Mouse (Mus musculus): ENCODE measurements at regions not wholly inside any gene's neighbourhood (a gene's known extent, or its start where the extent isn't known, plus 50 kb on each side); places are given as distances from the start of the nearest gene placed in this dataset.
"Not testable (repeated sequence)": the region's sequence is repeated elsewhere in the genome, so short reads cannot be mapped to it uniquely, and the experiment has no call there.

DNA sequence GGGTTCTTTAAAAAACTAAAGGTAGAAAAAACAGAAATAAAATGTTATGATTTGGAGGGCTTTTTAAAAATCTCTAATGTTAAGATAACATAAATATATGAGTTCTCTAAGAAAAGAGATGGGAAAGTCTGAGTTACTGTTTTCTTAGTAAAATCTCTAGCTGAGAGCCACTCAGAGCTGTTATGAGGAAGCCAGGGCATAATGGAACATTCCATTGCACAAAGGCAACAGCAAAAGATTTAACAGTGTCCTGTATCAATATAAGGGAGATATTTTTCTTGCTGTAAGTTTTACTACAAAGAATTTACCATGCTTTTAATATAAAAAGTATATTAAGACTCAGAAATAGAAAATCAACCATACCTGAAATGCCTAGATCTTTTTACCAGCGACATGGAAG lies 82.9 kb upstream of the Rfc3 start:
- Histone ChIP-seq H3K27me3 (replicated peaks) (no peaks in the 10 kb centered on the region), H3K4me1 (ENCODE audit: control insufficient read depth in 1 of 2, insufficient read depth in 2 of 2) (peaks cover 0 to 3% of the 10 kb centered on the region in 2 experiments; a peak in 1 of 4 replicates), H3K27ac (ENCODE audit: insufficient read depth, low read depth) (no peak overlapping the region), H3K9ac (ENCODE audit: insufficient read depth, low read depth) (no peak overlapping the region), H3K4me3 (replicated peaks in 1 of 3; ENCODE audit: low read depth in 2 of 3, low read length in 2 of 3, poor library complexity in 1 of 3) (no peak overlapping the region), H3K4me2 (ENCODE audit: insufficient read depth, low read depth, poor library complexity, severe bottlenecking) (no peak overlapping the region), H3K36me3 (replicated peaks in 1 of 2; ENCODE audit: control insufficient read depth in 1 of 2, insufficient read depth in 1 of 2, low read length in 1 of 2) (no peaks in the 10 kb centered on the region), H3K79me2 (replicated peaks; ENCODE audit: control insufficient read depth, extremely low read depth, insufficient read depth, poor library complexity, severe bottlenecking) (no peaks in the 10 kb centered on the region), H3K9me3 (replicated peaks; ENCODE audit: low read length) (no peaks in the 10 kb centered on the region)
- dilution Hi-C loops (cut with MboI; ENCODE audit: extremely low pct_ligation_motif_present, extremely low pct_unique_long_range_greater_than_20kb, low sequenced_read_pairs) (no loop called here), in situ Hi-C loops (cut with MboI; ENCODE audit: low pct_ligation_motif_present, low pct_unique_long_range_greater_than_20kb, low sequenced_read_pairs) (no loop called here)
- no peak for DNase-seq (ENCODE audit: extremely low read depth)
- TF ChIP-seq MAZ (IDR thresholded peaks at IDR 0.05; ENCODE audit: low read depth, low read length), result no peak

DNA sequence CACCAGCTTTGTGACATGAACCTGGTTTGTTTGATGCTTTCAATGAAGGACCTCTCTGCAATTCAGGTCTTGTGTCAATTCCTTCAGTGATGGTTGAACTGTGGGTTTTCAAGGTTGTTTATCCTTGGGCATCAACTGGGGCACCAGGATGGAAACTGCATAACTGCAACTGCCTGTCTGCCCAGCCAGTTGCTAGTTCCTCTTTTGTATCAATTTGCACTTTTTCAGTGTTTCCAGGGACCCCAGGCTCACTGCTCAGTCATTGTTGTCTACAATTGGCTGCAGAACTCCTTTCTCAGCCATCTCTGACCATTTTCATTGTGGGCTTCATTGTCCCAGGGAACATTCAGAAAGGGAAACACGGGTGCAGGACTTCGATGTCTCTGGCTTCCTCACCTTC lies 74.6 kb upstream of the Rfc3 start:
- dilution Hi-C loops (cut with MboI; ENCODE audit: extremely low pct_ligation_motif_present, extremely low pct_unique_long_range_greater_than_20kb, low sequenced_read_pairs) (no loop called here), in situ Hi-C loops (cut with MboI; ENCODE audit: low pct_ligation_motif_present, low pct_unique_long_range_greater_than_20kb, low sequenced_read_pairs) (no loop called here)
- peak; percentile 41 for DNase-seq (ENCODE audit: extremely low read depth)
- Histone ChIP-seq H3K36me3 (replicated peaks in 1 of 2; ENCODE audit: control insufficient read depth in 1 of 2, insufficient read depth in 1 of 2, low read length in 1 of 2) (no peaks in the 10 kb centered on the region), H3K27ac (ENCODE audit: insufficient read depth, low read depth) (no peak overlapping the region), H3K9ac (ENCODE audit: insufficient read depth, low read depth) (no peak overlapping the region), H3K79me2 (replicated peaks; ENCODE audit: control insufficient read depth, extremely low read depth, insufficient read depth, poor library complexity, severe bottlenecking) (no peaks in the 10 kb centered on the region), H3K9me3 (replicated peaks; ENCODE audit: low read length) (no peaks in the 10 kb centered on the region), H3K4me3 (replicated peaks in 1 of 3; ENCODE audit: low read depth in 2 of 3, low read length in 2 of 3, poor library complexity in 1 of 3) (no peak overlapping the region), H3K27me3 (replicated peaks) (no peaks in the 10 kb centered on the region), H3K4me2 (ENCODE audit: insufficient read depth, low read depth, poor library complexity, severe bottlenecking) (no peak overlapping the region), H3K4me1 (ENCODE audit: control insufficient read depth in 1 of 2, insufficient read depth in 2 of 2) (peaks cover 0 to 10% of the 10 kb centered on the region in 2 experiments; a peak in 3 of 4 replicates)
- TF ChIP-seq PAX5 (IDR thresholded peaks at IDR 0.05; ENCODE audit: low read length), result no peak
- TF ChIP-seq TBP (conservative IDR thresholded peaks at IDR 0.05; ENCODE audit: low read depth, low read length), result no peak
- no peak for TF ChIP-seq CHD2 (IDR thresholded peaks at IDR 0.05; ENCODE audit: low read length)
- no peak for TF ChIP-seq MYC (IDR thresholded peaks at IDR 0.05; ENCODE audit: low read depth, low read length)
- no peak for TF ChIP-seq JUN (IDR thresholded peaks at IDR 0.05; ENCODE audit: insufficient read depth, low read depth, low read length)
- TF ChIP-seq KAT2A (IDR thresholded peaks at IDR 0.05; ENCODE audit: insufficient replicate concordance, low read length), result no peak
- TF ChIP-seq NRF1 (IDR thresholded peaks at IDR 0.05; ENCODE audit: low read depth, low read length), result no peak
- peak; percentile 61 for TF ChIP-seq EP300 (IDR thresholded peaks at IDR 0.05; ENCODE audit: low read length)
- no peak for TF ChIP-seq MAZ (IDR thresholded peaks at IDR 0.05; ENCODE audit: low read depth, low read length)
- no peak for TF ChIP-seq GABPA (IDR thresholded peaks at IDR 0.05; ENCODE audit: insufficient replicate concordance, low read depth, low read length)
- no peak for TF ChIP-seq MAX (IDR thresholded peaks at IDR 0.05; ENCODE audit: low read length)
- TF ChIP-seq IRF4 (IDR thresholded peaks at IDR 0.05; ENCODE audit: low read depth, low read length), result peak; percentile 43; the same call in 1 of the 2 replicates

DNA sequence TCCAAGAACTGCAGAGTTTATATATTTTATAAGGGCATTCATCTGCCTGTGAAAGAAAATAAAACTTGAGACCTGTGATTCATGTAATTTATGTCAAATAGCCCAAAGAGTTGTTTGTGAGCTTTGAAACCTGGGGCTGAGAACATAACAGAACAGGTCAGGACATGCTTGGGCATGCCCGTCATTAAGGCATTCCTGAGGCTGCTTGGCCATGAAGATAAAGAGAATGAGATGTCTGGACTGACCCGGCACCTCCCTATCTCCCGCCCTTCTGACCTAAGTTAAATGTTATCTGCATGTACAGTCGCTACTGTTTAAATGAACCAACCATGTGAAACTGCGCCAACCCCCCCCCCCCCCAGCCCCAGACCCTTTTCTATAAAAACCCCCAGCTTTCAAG lies 73.4 kb upstream of the Rfc3 start:
- dilution Hi-C loops (cut with MboI; ENCODE audit: extremely low pct_ligation_motif_present, extremely low pct_unique_long_range_greater_than_20kb, low sequenced_read_pairs); in situ Hi-C loops (cut with MboI; ENCODE audit: low pct_ligation_motif_present, low pct_unique_long_range_greater_than_20kb, low sequenced_read_pairs): not testable (repeated sequence)

More for the DNA sequence above, 73.4 kb upstream of the Rfc3 start:
- H3K9ac ChIP-seq (ENCODE audit: insufficient read depth, low read depth); H3K27me3 ChIP-seq (replicated peaks); H3K4me3 ChIP-seq (replicated peaks in 1 of 3; ENCODE audit: low read depth in 2 of 3, low read length in 2 of 3, poor library complexity in 1 of 3); H3K4me2 ChIP-seq (ENCODE audit: insufficient read depth, low read depth, poor library complexity, severe bottlenecking); DNase-seq (ENCODE audit: extremely low read depth); H3K27ac ChIP-seq (ENCODE audit: insufficient read depth, low read depth); H3K36me3 ChIP-seq (replicated peaks in 1 of 2; ENCODE audit: control insufficient read depth in 1 of 2, insufficient read depth in 1 of 2, low read length in 1 of 2); H3K79me2 ChIP-seq (replicated peaks; ENCODE audit: control insufficient read depth, extremely low read depth, insufficient read depth, poor library complexity, severe bottlenecking); H3K9me3 ChIP-seq (replicated peaks; ENCODE audit: low read length): not testable (repeated sequence)
- peaks cover 0 to 10% of the 10 kb centered on the region in 2 experiments; a peak in 3 of 4 replicates for H3K4me1 ChIP-seq (ENCODE audit: control insufficient read depth in 1 of 2, insufficient read depth in 2 of 2)

All from CH12.LX (cell line).